Mouse (Mus musculus) layer of hippocampus, adult 9-10 months (tissue): ENCODE results near the gene Ccdc85a.
A peak's percentile ranks its signal among the peaks of the same experiment; 100 is the strongest.
"Not testable (repeated sequence)": the region's sequence is repeated elsewhere in the genome, so short reads cannot be mapped to it uniquely, and the experiment has no call there.

Experiments used
- DNase-seq: peaks from one replicate; pipeline ENCODE4 v3.0.0; 2022; ENCODE audit warnings: low spot score

The Ccdc85a gene

DNA sequence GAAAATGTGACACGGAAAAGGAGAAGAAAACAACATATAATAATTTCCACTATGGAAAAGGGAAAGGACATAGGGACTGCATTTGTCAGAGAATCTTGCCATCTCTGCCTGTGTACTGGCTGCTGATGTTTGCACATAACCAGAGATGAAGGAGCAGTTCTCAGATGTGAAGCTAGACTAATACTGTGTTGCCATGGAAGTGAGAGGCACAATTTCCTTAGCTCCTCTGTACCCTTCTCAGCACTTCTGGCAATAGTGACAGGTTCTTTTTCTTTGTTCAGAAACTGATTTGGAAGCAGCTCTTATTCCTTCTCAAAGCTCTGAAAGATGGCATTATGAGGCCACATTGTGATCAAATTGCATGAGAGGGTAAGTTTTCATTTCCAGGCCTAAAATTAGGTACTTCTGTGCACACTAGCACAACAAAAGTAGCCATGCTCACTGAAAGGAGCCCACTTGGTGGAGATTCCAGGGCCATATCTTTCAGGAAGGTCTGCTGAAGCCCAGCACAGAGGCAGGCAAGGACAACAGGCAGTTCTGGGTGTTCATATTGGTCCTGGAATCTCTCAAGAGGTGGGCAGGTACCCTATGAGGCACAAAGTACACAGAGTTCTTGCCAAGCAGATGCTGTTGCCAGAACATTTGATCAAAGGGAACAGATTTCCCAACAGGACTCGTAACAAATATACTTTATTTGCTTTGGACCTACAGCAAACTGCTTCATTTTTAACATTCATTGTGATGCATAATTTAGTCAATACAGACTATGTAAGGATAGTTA, 161.5 kb downstream of the Ccdc85a start:
- peak; percentile 40 for DNase-seq

DNA sequence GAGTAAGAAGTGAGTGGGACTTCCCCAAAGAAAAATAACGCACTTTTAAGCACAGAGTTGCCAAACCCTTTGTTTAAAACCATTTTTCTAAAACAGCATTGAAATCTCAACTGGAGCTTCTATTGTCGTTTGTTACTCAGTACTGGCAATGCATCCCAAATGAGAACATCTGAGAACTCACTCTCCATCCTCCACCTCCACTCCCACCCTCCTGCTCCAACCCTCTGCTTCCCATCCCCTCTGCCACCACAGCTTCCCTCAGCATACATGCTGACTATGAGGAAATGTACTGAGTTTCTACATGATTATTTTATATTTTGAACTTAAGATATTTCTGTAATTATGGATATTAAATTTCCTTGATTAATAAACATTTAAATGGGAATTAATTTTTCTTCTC, 168.3 kb downstream of the Ccdc85a start:
- DNase-seq, result no peak

DNA sequence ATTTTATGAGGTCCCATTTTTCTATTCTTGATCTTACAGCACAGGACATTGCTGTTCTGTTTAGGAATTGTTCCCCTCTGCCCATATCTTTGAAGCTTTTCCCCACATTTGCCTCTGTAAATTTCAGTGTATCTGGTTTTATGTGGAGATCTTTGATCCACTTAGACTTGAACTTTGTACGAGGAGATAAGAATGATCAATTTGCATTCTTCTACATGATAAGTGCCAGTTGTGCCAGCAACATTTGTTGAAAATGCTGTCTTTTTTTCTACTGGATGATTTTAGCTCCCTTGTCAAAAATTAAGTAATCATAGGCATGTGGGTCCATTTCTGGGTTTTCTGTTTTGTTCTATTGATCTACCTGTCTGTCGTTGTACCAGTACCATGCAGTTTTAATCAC, 174.2 kb downstream of the Ccdc85a start:
- not testable (repeated sequence) for DNase-seq

DNA sequence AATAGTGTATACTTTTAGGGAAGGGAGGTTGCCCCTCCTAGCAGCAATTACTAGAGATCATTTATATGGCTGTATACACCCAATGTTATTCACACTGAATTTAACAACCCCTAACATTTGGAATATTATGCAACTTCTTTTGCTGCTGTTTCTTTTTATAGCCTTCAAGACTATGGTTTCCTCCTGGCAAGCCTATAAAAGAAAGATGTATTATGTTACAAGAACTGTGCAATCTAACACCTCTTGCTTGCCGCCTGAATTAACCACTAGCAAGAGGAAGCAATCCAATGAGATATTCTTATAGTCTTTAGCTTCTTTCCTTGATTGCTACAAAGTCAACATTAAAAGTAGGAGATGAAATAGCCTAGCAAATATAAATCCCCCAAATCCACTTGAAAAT, 187.0 kb downstream of the Ccdc85a start:
- no peak for DNase-seq

DNA sequence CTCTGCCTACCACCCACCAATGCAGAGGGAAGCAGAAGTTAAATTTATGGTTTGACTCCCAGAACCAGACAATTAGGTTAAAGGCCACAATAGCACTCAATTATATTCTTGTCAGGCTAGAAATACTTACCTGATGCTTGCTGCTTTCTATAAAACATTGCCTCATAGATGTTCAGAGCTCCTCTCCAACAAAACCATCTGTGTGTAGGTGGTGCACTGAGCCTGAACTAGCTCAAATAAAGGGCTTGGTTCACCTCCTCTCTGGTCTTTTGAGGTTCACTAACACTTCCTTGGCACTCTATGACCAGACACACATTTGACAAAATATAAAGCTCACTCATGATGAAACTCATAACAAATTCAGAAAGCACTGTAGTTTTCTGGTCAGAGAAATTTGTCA, 208.2 kb downstream of the Ccdc85a start:
- no peak for DNase-seq

DNA sequence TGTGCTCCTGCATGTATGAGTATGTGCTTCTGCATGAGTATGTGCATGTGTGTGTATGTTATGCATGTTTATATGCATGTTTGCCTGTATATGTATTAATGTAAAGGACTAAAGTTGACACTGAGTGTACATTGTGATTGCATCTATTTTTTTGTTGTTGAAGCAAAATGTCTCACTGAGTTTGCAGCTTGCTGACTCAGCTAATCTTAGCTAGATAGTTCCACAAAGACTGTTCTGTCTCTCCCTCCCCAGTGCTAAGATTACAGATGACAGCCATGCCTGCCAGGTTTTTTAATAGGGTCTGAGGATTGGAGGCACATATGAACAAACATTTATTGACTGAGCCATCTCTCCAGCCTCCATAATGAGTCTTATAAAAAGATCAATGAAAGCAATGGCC, 209.5 kb downstream of the Ccdc85a start:
- no peak for DNase-seq

DNA sequence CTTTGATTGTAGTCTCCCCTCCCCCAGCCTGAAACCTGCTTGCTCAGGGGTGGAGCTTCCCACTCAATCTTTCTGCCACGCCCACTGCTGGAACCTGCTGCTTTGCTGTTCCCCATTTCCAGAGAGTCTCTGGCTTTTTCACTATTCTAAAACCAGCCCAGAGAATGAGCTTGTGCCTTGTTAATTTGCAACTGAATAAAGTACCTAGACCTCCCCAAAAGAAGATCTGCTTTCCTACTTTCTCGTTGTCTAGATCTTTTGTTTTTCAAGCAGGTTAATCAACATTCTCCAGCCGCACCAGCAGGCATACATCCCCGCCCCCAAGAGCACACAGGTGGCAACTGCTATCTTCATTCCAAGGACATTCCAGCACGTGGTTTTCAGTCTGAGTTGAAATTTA, 212.7 kb downstream of the Ccdc85a start:
- DNase-seq, result not testable (repeated sequence)

DNA sequence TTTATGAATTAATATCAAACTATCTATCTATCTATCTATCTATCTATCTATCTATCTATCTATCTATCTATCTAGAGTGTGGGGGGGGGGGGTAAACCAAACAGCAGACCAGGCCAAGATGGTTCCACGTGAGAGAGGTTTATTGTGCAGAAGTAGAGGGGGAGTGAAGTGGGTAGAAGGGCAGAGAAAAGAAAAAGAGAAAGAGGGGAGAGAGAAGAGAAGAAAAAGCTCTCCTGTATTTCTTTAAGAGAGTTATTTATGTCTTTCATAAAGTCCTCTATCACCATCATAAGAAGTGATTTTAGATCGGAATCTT, 218.2 kb downstream of the Ccdc85a start:
- DNase-seq, result no peak

DNA sequence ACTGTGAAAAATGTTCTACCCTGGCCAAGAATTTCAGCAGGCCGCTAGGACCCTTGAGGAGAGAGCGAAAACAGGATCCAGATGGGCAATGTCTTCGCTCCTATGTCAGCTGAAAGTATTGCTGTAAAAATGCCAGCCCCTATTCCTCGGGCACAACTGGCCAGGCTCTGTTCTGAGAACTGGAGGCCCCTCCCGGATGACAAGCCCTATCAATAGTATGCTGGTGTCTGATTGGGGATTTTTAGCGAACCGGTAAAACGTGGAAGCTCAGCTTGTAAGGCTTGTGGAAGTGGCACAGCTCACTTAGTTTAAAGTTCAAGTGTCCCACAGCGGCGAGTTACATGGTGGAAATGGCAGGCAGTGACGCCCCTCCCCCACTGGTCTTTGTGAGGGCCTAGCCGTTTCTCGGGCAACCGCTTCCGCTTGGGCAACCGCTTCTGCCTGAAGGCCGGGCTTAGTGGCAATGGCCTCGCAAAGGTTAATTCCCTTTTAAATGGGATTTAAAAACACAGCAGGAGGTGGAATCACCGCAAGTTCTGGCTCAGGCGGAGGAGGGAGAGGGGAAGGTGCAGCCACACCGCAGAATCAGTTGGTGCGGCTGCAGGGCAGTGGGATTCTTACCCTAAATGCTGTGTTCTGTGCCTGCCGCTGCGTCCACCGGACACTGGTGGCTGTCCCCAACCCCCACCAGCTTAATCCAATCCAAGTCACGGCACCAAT, 218.8 kb downstream of the Ccdc85a start:
- peak; percentile 33 for DNase-seq

DNA sequence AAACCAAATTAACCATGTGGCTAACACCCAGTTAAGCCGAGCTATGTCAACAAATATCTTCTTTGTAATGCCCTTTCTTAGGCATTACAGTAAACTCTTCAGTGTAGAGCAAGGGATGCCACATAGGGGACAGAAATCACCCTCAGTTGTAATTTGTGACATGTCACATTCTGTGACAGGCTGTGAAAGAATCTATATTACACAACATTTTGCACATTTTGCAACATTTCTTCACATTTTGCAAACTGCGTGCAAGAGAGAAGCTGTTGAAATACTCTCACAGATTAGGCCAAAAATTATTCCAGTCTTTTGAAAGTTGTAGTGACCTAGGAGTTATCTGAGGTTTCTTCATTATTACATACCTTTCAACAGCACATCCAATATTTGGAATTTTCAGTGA, 240.7 kb downstream of the Ccdc85a start:
- DNase-seq, result no peak

DNA sequence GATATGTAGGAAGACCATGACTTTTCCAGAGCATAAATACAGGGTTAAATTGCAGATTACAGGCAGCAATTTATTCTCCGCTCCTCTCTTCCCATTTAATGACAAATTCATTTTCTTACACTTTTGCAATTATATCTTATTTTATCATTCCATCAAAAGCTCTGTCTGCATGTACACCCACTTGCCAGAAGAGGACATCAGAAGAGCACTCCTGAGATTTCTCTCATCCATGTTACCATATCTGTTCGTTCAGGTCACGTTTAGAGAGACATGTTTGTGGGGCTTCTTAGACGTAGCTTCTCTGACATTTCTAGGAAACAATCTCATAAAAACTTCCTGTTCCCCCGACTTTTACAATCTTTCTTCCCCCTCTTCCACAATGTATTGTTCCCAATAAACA, 242.2 kb downstream of the Ccdc85a start:
- DNase-seq, result no peak

DNA sequence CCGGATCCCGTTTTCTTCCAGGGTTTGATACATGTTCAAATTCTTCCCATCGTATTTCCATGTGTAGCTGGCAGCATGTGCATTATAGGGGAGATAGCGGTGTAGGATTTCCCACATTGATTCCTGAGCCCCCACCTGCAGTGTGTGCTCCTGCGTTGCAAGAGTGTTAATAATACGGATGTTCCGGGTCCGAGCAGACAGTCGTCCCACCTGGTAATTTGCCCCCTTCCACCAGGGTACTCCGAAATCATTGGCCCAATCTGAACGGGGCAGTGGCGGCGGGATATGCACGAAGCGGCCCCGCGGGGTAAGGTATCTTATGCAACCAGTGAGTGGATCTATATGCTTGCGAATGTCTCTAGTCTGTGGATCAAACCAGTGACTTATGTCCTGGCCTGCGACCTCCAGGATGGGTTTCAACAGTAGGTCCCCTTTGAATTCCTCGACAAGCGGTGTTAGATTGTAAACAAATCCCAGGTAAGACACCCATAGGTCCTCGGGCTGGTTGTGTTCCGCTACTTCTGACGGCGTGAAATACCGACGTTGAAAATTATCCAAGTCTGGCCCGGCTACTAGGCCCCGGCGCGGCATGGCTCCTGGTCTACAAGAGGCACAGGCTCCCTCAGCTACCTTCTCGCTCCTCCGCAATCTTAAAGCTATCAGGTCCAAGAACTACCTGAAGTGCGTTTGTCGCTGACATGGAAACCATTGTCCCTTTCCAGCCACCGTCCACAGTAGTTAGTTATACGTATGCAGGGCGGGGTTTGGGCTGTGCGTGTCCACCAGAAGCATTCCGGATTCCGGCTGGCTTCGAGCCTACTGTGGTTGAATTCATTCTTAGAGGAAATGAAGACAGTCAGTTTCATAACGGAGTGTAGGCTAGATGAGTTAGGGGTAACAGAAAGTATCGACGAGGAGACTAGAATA, 244.6 kb downstream of the Ccdc85a start, which contains the start of gene Gm6685:
TSS of gene Gm6685 (minus strand) at position 644 of the 927 bp plus-strand sequence.
- not testable (repeated sequence) for DNase-seq
